Mouse (Mus musculus) limb, embryonic 14.5 days (tissue): ENCODE results near the gene Fam193a. TPM values are rescaled to one million over a fixed set of nuclear protein-coding genes. Genes with fewer than 3 reads are reported as not detected.

Experiments used
- ATAC-seq: fragments of 200-750 bp; cut with Nextera tagmentation; 2 replicates; pipeline ENCODE4 v1.8.0; 2017; ENCODE audit warnings: low read depth, moderate number of reproducible peaks, moderate TSS enrichment; ENCODE audit not compliant: low FRiP score
- DNase-seq: peaks from one replicate; pipeline ENCODE4 v3.0.0-alpha.2; 2015; ENCODE audit warnings: low spot score
- H3K27ac ChIP-seq: fragments of 300-500 bp; sonication (generic); replicated peaks from 2 replicates; pipeline ENCODE4 v1.5.1; 2014; ENCODE audit warnings: low read depth, mild to moderate bottlenecking, low read length, moderate library complexity, mixed read lengths
- H3K27me3 ChIP-seq: fragments of 300-500 bp; sonication (generic); 2 replicates; pipeline ENCODE4 v1.6.1; 2014; ENCODE audit warnings: low read length, mixed read lengths; ENCODE audit not compliant: control insufficient read depth, insufficient read depth
- H3K36me3 ChIP-seq: fragments of 300-500 bp; sonication (generic); 2 replicates; pipeline ENCODE4 v1.6.1; 2014; ENCODE audit warnings: mild to moderate bottlenecking, low read length, moderate library complexity, mixed read lengths; ENCODE audit not compliant: control insufficient read depth, insufficient read depth
- H3K4me1 ChIP-seq: fragments of 300-500 bp; sonication (generic); 2 replicates; pipeline ENCODE4 v1.6.1; 2014; ENCODE audit warnings: antibody characterized with exemption, low read length, mixed read lengths; ENCODE audit not compliant: control insufficient read depth, insufficient read depth
- H3K4me2 ChIP-seq: fragments of 300-500 bp; sonication (generic); replicated peaks from 2 replicates; pipeline ENCODE4 v1.6.1; 2014; ENCODE audit warnings: low read depth, mild to moderate bottlenecking, low read length, moderate library complexity; ENCODE audit not compliant: severe bottlenecking
- H3K4me3 ChIP-seq: fragments of 300-500 bp; sonication (generic); replicated peaks from 2 replicates; pipeline ENCODE4 v1.5.1; 2014; ENCODE audit warnings: low read length
- H3K9ac ChIP-seq: fragments of 300-500 bp; sonication (generic); 2 replicates; pipeline ENCODE4 v1.6.1; 2014; ENCODE audit warnings: mild to moderate bottlenecking, low read depth, low read length, moderate library complexity; ENCODE audit not compliant: severe bottlenecking
- H3K9me3 ChIP-seq: fragments of 300-500 bp; sonication (generic); 2 replicates; pipeline ENCODE4 v1.6.1; 2016; ENCODE audit warnings: low read length; ENCODE audit not compliant: control insufficient read depth
- POLR2A ChIP-seq: fragments of 200-500 bp; IDR thresholded peaks from 2 replicates; pipeline ENCODE4 v1.8.0; 2012; ENCODE audit warnings: inconsistent platforms, mild to moderate bottlenecking, moderate library complexity, borderline replicate concordance; ENCODE audit not compliant: insufficient read depth, insufficient read length; ENCODE audit errors: extremely low read depth
- WGBS: fragments of 180-500 bp; shearing (Covaris S2); extraction: QIAGEN DNeasy Blood & Tissue Kit; methylation state at CpG from one replicate; pipeline ENCODE4 v1.1.7; 2014; 5-methylcytosine and 5-hydroxymethylcytosine counted together
- polyA plus RNA-seq, 2 experiments: library from polyadenylated mRNA; depleted of rRNA in 1 of 2; stranded (reverse) in 1 of 2; unstranded in 1 of 2; fragments of >200 nt; fragmentation: Nextera tagmentation in 1 of 2; extraction: Ambion mirVana in 1 of 2; gene quantifications; 2 replicates each; pipeline versions ENCODE4 v1.2.1 to v1.2.3; 2012 to 2014

Fam193a gene
- polyA plus RNA-seq, 2 experiments = 16.6 to 57.5 TPM

DNA sequence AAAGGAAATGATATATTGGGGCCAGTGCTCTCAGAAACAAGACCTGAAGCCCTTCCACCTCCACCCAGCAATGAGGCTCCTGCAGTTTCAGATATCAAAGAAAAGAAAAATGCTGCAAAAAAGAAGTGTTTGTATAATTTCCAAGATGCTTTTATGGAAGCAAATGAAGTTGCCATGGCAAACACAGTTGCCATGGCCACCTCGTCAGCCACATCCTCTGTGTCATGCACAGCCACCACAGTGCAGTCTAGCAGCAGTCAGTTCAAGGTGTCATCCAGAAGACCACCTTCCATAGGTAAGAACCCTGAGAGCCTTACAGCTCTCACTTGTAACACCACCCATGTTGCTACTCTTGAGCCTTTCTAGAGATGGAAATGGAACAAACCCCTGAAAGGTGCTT, 89.3 kb downstream of the Fam193a start:
- Histone ChIP-seq H3K9ac (no peak overlapping the region), H3K4me3 (no peak overlapping the region), H3K27me3 (no peaks in the 10 kb centered on the region), H3K4me1 (no peaks in the 10 kb centered on the region), H3K4me2 (no peak overlapping the region), H3K36me3 (peaks cover 84% of the 10 kb centered on the region), H3K27ac (no peak overlapping the region), H3K9me3 (no peaks in the 10 kb centered on the region)
- TF ChIP-seq POLR2A = no peak
- ATAC-seq (no peak), DNase-seq (no peak)
- 92% methylated on average over 1 of the region's 1 CpGs for WGBS

DNA sequence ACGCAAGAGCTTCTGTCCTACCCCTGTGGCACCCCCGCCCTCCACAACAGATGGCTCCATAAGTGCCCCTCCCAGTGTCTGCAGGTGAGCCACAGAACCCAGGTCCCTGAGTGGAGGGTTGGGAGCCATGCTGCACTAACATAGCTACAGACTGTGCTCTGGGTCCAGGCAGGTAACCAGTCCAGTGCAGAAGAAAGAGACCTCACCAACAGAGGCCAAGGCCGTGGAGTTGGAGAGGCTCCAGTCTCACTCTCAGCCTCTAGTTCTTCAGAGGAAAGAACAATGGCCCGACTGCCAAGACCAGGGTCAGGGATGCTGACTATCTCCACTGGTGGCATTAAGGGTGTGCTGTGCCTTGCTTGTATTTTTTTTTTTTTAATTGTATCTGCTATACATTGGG, 91.6 kb downstream of the Fam193a start:
- H3K36me3 ChIP-seq = peaks cover 87% of the 10 kb centered on the region
- 97% methylated on average over 4 of the region's 4 CpGs for WGBS

DNA sequence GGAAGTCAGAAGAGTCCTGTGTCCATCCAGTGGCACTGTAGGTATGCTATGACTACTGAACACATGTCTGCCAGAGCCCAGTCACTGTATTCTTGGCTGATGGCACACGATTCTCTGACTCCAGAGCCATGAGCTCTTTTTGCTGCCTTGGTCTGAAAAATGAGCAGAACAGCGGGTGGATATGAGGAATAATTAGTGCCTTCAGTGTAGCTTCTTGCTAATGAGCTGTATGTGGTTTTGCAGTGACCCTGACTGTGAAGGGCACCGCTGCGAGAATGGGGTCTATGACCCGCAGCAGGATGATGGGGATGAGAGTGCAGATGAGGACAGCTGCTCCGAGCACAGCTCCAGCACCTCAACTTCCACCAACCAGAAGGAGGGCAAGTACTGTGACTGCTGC, 92.1 kb downstream of the Fam193a start:
- no peak for DNase-seq
- Histone ChIP-seq H3K9me3 (no peaks in the 10 kb centered on the region), H3K4me2 (no peak overlapping the region), H3K4me1 (no peaks in the 10 kb centered on the region), H3K27me3 (no peaks in the 10 kb centered on the region), H3K9ac (no peak overlapping the region), H3K4me3 (no peak overlapping the region), H3K36me3 (peaks cover 88% of the 10 kb centered on the region), H3K27ac (no peak overlapping the region)
- 93% methylated on average over 6 of the region's 6 CpGs for WGBS
- no peak for ATAC-seq
- TF ChIP-seq POLR2A = no peak

More for the DNA sequence above, 91.6 kb downstream of the Fam193a start:
- no peak overlapping the region for H3K27ac ChIP-seq
- no peaks in the 10 kb centered on the region for H3K27me3 ChIP-seq
- H3K9me3 ChIP-seq = no peaks in the 10 kb centered on the region
- DNase-seq (no peak), ATAC-seq (no peak)
- no peak overlapping the region for H3K4me3 ChIP-seq
- no peak overlapping the region for H3K9ac ChIP-seq
- TF ChIP-seq POLR2A = no peak
- H3K4me1 ChIP-seq = no peaks in the 10 kb centered on the region
- H3K4me2 ChIP-seq = no peak overlapping the region

DNA sequence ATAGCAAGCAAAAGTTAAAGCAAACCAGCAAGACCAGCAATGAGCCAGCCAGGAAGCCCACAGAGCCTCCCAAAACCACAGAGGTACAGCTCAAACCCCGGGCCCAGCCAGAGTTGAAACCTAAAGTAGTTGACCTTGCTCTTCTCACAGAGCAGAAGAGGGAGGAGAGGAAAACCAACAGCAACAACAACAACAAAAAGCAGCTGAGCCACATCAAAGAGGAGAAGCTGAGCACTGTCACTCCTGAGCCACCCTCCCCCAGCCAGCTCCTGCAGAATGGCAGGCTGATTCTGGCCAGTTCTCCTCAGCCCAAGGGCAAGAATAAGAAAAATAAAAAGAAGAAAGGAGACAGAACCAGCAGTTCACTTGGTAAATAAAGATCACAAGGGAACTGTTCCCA, 96.3 kb downstream of the Fam193a start:
- no peak for ATAC-seq
- TF ChIP-seq POLR2A = no peak
- Histone ChIP-seq H3K9ac (no peak overlapping the region), H3K4me2 (no peak overlapping the region), H3K27ac (no peak overlapping the region), H3K36me3 (peaks cover 59% of the 10 kb centered on the region), H3K27me3 (no peaks in the 10 kb centered on the region), H3K9me3 (no peaks in the 10 kb centered on the region), H3K4me3 (no peak overlapping the region), H3K4me1 (no peaks in the 10 kb centered on the region)
- no peak for DNase-seq
- WGBS = 73% methylated on average over 1 of the region's 1 CpGs

DNA sequence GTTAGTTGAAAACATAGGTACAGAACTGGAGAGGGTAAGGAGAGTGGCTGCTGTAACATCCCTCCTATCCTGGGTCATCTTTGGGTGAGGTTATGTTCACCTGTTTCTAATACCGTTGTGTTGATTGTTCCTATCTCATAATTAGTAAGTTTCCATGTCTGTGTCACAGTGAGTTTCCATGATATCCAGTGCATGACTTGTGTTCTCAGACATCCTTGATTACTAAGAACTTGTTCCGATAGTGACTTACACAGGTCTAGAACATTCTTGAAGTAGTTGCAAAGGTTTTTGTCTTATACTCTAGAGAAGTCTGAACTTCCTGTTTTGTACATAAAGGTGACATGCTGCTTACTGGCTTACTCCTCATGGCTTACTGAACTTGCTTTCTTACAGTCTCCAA, 96.9 kb downstream of the Fam193a start:
- H3K36me3 ChIP-seq = peaks cover 58% of the 10 kb centered on the region
- no peak for TF ChIP-seq POLR2A
- no peak overlapping the region for H3K4me3 ChIP-seq
- 95% methylated on average over 2 of the region's 2 CpGs for WGBS
- no peaks in the 10 kb centered on the region for H3K27me3 ChIP-seq
- H3K4me1 ChIP-seq = no peaks in the 10 kb centered on the region
- no peaks in the 10 kb centered on the region for H3K9me3 ChIP-seq
- no peak for ATAC-seq
- no peak for DNase-seq
- no peak overlapping the region for H3K27ac ChIP-seq
- no peak overlapping the region for H3K4me2 ChIP-seq
- H3K9ac ChIP-seq = no peak overlapping the region
